Mouse (Mus musculus): ENCODE measurements around the gene Ube3a. TPM values are rescaled to one million over a fixed set of nuclear protein-coding genes. Genes with fewer than 3 reads are reported as not detected.

The Ube3a gene
- total and polyA plus RNA-seq, 3 experiments = 35.6 to 83.3 (median 45.5) TPM

DNA sequence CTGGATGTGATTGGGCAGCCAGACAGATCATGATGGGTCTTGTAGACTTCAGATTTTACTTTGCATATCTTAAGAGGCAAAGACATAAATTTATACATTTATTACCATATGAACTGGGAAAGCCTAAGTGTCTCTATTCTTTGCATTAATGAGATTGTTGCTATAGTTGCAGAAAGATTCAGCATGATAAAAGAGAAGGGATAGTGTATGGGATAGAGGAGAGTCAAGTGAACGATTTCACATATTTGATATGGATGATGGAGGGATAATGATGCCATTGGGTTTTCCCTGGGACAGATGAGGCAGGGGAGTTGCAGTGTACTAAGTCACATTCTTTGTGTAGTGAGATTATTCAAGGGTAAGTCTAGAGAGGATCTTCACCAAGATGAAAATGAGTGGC, 84.0 kb downstream of the Ube3a start:
- no peak overlapping the region for H3K4me2 ChIP-seq (ENCODE audit: insufficient read depth, low read depth, poor library complexity, severe bottlenecking)
- no peak for TF ChIP-seq ZKSCAN1 (IDR thresholded peaks at IDR 0.05; ENCODE audit: borderline replicate concordance, low read depth, low read length)
- TF ChIP-seq PAX5 (IDR thresholded peaks at IDR 0.05; ENCODE audit: low read length) = no peak
- no peak for TF ChIP-seq HCFC1 (IDR thresholded peaks at IDR 0.05; ENCODE audit: low read depth, low read length)
- TF ChIP-seq E2F4 (IDR thresholded peaks at IDR 0.05; ENCODE audit: insufficient replicate concordance, low read depth, low read length) = no peak
- TF ChIP-seq JUN (IDR thresholded peaks at IDR 0.05; ENCODE audit: insufficient read depth, low read depth, low read length) = no peak
- no peak for TF ChIP-seq TBP (conservative IDR thresholded peaks at IDR 0.05; ENCODE audit: low read depth, low read length)
- TF ChIP-seq MXI1 (IDR thresholded peaks at IDR 0.05; ENCODE audit: low read depth, low read length) = no peak
- no peak for TF ChIP-seq POLR2AphosphoS2 (IDR thresholded peaks at IDR 0.05; ENCODE audit: low read depth, low read length)
- no peak for TF ChIP-seq ETS1 (conservative IDR thresholded peaks at IDR 0.05; ENCODE audit: low read depth, low read length)
- no peak for TF ChIP-seq SIN3A (IDR thresholded peaks at IDR 0.05; ENCODE audit: low read length)
- no peak for TF ChIP-seq JUND (conservative IDR thresholded peaks at IDR 0.05; ENCODE audit: low read depth, low read length)
- no peak for TF ChIP-seq CHD2 (IDR thresholded peaks at IDR 0.05; ENCODE audit: low read length)
- TF ChIP-seq ZMIZ1 (IDR thresholded peaks at IDR 0.05; ENCODE audit: low read depth, low read length) = no peak
- no peak for TF ChIP-seq USF2 (conservative IDR thresholded peaks at IDR 0.05; ENCODE audit: low read depth, low read length)
- no peak for TF ChIP-seq MAZ (IDR thresholded peaks at IDR 0.05; ENCODE audit: low read depth, low read length)
- no peak for TF ChIP-seq SMC3 (IDR thresholded peaks at IDR 0.05; ENCODE audit: low read depth, low read length)
- no peaks in the 10 kb centered on the region for H3K27me3 ChIP-seq (replicated peaks)
- dilution Hi-C loops (cut with MboI; ENCODE audit: extremely low pct_ligation_motif_present, extremely low pct_unique_long_range_greater_than_20kb, low sequenced_read_pairs) (no loop called here), in situ Hi-C loops (cut with MboI; ENCODE audit: low pct_ligation_motif_present, low pct_unique_long_range_greater_than_20kb, low sequenced_read_pairs) (no loop called here)
- H3K36me3 ChIP-seq (replicated peaks in 1 of 2; ENCODE audit: control insufficient read depth in 1 of 2, insufficient read depth in 1 of 2, low read length in 1 of 2) = peaks cover 2 to 25% of the 10 kb centered on the region in 2 experiments
- H3K4me3 ChIP-seq (replicated peaks in 1 of 3; ENCODE audit: low read depth in 2 of 3, low read length in 2 of 3, poor library complexity in 1 of 3) = no peak overlapping the region
- no peaks in the 10 kb centered on the region for H3K4me1 ChIP-seq (ENCODE audit: control insufficient read depth in 1 of 2, insufficient read depth in 2 of 2)
- no peak overlapping the region for H3K27ac ChIP-seq (ENCODE audit: insufficient read depth, low read depth)
- no peaks in the 10 kb centered on the region for H3K9me3 ChIP-seq (replicated peaks; ENCODE audit: low read length)
- H3K79me2 ChIP-seq (replicated peaks; ENCODE audit: control insufficient read depth, extremely low read depth, insufficient read depth, poor library complexity, severe bottlenecking) = no peaks in the 10 kb centered on the region; the same call in 1 of the 2 replicates
- H3K9ac ChIP-seq (ENCODE audit: insufficient read depth, low read depth) = no peak overlapping the region
- DNase-seq (ENCODE audit: extremely low read depth) = no peak

DNA sequence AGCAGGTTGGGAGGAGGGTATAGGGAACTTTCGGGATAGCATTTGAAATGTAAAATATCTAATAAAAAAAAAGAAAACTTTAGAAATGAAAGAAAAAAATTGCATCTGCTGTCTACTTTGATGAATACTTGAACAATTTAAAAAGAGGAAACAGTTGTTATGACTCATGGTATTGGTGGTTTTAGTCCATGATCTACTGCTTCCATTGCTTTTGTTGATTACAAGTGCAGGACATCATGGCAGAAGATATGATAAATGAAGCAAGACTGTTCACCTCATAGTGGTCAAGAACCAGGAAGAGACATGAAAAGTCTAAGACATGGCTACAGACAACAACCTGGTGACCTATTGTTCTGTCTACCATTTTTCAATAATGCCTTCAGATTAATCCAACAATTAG, 94.2 kb downstream of the Ube3a start:
- in situ Hi-C loops (cut with MboI; ENCODE audit: low pct_ligation_motif_present, low pct_unique_long_range_greater_than_20kb, low sequenced_read_pairs) = no loop called here

More for the DNA sequence above, 94.2 kb downstream of the Ube3a start:
- no peaks in the 10 kb centered on the region for H3K9me3 ChIP-seq (replicated peaks; ENCODE audit: low read length)
- no peak for DNase-seq (ENCODE audit: extremely low read depth)
- no peak overlapping the region for H3K4me3 ChIP-seq (replicated peaks in 1 of 3; ENCODE audit: low read depth in 2 of 3, low read length in 2 of 3, poor library complexity in 1 of 3)
- no peak overlapping the region for H3K9ac ChIP-seq (ENCODE audit: insufficient read depth, low read depth)
- TF ChIP-seq UBTF (IDR thresholded peaks at IDR 0.05; ENCODE audit: low read depth, low read length) (no peak), ZKSCAN1 (IDR thresholded peaks at IDR 0.05; ENCODE audit: borderline replicate concordance, low read depth, low read length) (no peak), CTCF (conservative IDR thresholded peaks at IDR 0.05 in 1 of 2, IDR thresholded peaks at IDR 0.05 in 1 of 2; ENCODE audit: low read depth in 2 of 2, low read length in 2 of 2) (no peak), JUND (conservative IDR thresholded peaks at IDR 0.05; ENCODE audit: low read depth, low read length) (no peak), TBP (conservative IDR thresholded peaks at IDR 0.05; ENCODE audit: low read depth, low read length) (no peak), MAFK (IDR thresholded peaks at IDR 0.05; ENCODE audit: insufficient replicate concordance, low read length) (no peak), ZNF384 (IDR thresholded peaks at IDR 0.05; ENCODE audit: low read depth, low read length) (no peak), RAD21 (IDR thresholded peaks at IDR 0.05; ENCODE audit: low read depth, low read length) (no peak), CHD1 (IDR thresholded peaks at IDR 0.05; ENCODE audit: low read depth, low read length) (no peak), EP300 (IDR thresholded peaks at IDR 0.05; ENCODE audit: low read length) (no peak), MXI1 (IDR thresholded peaks at IDR 0.05; ENCODE audit: low read depth, low read length) (no peak), KAT2A (IDR thresholded peaks at IDR 0.05; ENCODE audit: insufficient replicate concordance, low read length) (no peak), MEF2A (IDR thresholded peaks at IDR 0.05; ENCODE audit: borderline replicate concordance, low read depth, low read length) (no peak), CHD2 (IDR thresholded peaks at IDR 0.05; ENCODE audit: low read length) (no peak), IRF4 (IDR thresholded peaks at IDR 0.05; ENCODE audit: low read depth, low read length) (no peak)
- H3K36me3 ChIP-seq (replicated peaks in 1 of 2; ENCODE audit: control insufficient read depth in 1 of 2, insufficient read depth in 1 of 2, low read length in 1 of 2) = no peaks in the 10 kb centered on the region
- H3K4me1 ChIP-seq (ENCODE audit: control insufficient read depth in 1 of 2, insufficient read depth in 2 of 2) = no peaks in the 10 kb centered on the region
- H3K27me3 ChIP-seq (replicated peaks) = no peaks in the 10 kb centered on the region
- no peak overlapping the region for H3K27ac ChIP-seq (ENCODE audit: insufficient read depth, low read depth)
- no peak overlapping the region for H3K4me2 ChIP-seq (ENCODE audit: insufficient read depth, low read depth, poor library complexity, severe bottlenecking)
- dilution Hi-C loops (cut with MboI; ENCODE audit: extremely low pct_ligation_motif_present, extremely low pct_unique_long_range_greater_than_20kb, low sequenced_read_pairs) = no loop called here
- H3K79me2 ChIP-seq (replicated peaks; ENCODE audit: control insufficient read depth, extremely low read depth, insufficient read depth, poor library complexity, severe bottlenecking) = no peaks in the 10 kb centered on the region
